Mouse (Mus musculus): Measurements from ENCODE around the gene Ydjc.

Gene Ydjc

DNA sequence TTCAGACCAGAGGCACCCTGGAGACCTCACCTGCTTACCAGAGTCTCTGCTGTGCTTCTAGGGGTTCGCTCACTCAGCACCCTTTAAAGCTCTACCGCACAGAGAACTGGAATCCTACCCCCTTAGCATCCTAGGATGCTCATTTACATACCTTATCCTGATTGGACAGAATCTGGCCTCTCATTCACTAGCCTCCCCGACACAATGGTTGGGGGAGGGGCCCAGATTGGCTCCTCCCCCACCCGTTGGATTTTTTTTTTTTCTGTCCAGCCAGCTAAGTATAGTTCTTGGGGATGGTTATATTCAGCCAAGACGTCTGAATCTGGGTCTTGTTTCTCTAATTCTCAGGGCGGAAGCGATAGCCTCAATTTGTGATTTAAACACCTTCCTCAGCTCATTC is at the start of gene Ydjc:
Ydjc (plus strand) TSS at position 283 of the 400 bp plus-strand sequence.
- DNase-seq, result no peak

DNA sequence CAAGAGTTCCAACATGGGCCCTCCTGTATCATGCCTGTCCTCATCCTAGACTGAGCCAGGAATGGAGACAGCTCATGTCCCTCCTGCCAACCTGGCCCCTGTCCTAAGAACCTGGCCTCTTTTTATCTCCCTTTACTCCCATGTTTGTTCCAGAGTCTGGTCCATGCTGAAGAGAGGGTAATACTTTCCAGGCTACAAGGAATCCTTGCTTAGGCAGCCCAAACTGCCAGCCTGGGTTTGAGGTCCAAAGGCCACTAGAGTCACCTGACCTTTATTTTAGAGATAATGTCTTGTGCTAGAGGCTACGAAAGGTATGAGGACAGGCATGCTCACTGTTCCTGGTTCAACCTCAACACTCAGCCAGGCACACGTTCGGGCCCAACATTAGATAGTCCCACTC is 47.5 kb upstream of the Ydjc start:
- no peak for DNase-seq

DNA sequence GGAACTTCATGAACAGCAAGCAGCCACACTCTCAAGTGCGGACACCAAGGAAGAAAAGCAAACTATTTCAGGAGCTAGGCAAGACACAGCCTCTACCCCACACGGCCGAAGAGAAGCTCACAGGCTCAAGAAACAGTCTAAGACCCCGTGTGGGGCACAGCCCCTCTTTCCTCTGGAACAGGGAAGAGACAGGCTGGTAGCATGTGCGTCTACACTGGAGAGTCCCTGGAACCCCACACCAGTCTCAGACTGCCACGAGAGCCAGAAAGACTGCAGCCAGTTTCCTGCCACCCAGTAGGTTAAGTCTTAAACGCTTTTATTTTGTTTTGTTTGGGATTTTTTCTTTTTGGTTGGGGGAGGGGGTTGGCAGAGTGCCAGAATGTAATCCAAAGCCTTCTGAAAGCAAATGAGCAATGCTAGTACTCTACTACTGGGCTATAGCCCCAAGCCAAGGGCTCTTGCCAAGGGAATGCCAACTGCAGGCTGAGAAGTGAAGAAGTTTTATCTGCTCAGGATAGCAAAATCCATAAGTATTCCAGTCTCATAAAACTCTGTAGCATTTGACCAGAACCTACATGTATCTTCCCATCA is 41.7 kb upstream of the Ydjc start:
- DNase-seq, result no peak

DNA sequence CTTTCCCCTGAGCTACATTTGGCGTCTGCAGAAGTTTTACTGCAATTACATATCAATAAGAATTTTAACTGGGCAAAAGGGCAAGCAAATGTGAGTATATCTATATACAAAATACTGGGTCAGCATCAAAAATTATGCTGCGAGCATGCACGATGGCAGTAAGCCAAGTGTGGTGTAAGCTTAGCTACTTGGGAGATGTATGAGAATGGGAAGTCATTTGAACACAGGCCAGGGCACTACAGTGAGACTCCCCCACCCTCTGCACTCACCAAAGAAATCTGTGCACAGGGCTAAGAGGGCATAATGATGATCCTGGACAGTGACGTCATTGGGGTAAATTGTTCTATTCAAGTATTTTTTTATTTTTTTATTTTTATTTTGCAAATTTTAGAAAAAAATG is 39.8 kb upstream of the Ydjc start:
- no peak for DNase-seq

- peak; percentile 75 for DNase-seq
These were observed 33.4 kb upstream of the Ydjc start, which contains the start of gene Ppil2 for GRCm38 (mm10) chr16:17110771-17111743. Ppil2 (minus strand) TSS chr16:17111257.

- DNase-seq, result no peak
These were observed 27.1 kb upstream of the Ydjc start for GRCm38 (mm10) chr16:17117309-17117799.

GRCm38 (mm10) chr16:17121569-17121968 is 22.9 kb upstream of the Ydjc start:
- no peak for DNase-seq

GRCm38 (mm10) chr16:17124119-17124870 is 20.1 kb upstream of the Ydjc start:
- DNase-seq, result no peak

DNA sequence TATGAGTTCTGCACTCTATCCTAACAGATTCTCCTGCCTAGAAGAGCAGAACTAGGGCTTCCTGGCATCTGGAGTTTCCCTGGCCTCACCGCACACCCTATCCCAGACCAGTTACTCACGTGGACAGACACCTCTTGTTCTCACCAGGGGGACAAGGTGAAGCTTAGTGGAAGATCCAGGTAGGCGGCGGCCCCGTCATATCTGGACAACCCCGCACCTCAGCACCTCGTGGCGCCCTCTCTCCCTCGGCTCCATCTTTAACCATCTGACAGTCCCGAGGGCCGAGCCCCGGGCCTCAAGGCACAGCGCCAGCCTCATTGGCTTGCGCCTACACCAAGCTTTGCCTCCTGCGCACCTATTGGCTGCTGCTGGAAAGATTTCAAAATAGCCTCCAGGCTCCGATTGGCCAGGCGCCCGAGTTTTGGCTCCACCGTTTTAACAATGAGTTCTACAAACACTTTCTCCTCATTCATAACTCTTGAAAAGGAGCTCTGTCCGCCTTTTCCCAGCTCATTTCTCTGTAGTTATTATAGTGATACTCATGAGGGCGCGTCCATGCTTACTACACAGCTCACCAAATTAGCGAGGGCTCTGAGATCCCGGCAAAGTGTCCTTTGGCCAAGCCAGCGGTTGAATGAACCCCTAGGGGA is 19.4 kb upstream of the Ydjc start, which contains the start of gene 2610318N02Rik:
2610318N02Rik (minus strand) TSS at position 297 of the 650 bp plus-strand sequence.
- DNase-seq, result peak; percentile 73

GRCm38 (mm10) chr16:17127292-17127691 is 17.1 kb upstream of the Ydjc start:
- peak; percentile 55 for DNase-seq

GRCm38 (mm10) chr16:17131191-17132088 is 13.0 kb upstream of the Ydjc start:
- no peak for DNase-seq

DNA sequence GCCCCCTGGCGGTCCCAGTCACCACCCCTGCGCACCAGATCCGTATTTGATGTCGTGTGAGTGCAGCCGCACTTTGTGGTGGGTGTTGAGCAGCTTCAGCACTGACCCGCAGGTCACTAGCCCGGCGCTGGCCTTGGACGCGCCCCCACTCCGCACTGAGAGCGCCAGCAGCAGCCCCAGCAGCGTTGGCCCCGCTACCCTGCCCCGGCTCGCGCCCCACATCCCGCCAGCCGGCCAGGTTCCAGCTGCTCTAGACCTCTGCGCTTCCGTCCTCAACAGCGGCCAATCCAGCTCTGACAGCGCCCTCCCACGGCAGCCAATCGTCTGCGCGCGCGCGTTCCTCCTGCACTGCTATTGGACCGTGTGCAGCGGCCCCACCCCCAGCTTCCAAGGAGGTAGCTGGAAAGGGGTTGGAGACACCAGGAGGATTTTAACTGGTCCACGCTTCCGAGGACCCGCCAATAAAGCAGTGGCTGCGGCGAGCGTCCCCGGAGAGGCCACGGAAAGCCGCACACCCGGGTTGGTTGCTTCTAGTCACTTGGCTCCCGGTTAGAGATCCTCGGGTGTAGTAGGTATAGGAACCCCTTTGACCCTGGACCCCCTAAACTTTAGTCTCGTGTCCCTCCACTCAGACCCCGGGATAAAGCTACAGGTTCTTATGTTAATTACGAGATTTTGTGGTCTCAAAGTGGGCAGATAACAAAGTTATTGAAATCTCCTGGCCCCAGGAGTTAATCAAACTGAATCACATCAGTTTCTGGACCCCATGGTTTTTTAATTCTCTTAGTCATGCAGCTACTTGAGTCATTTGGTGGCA is 12.1 kb upstream of the Ydjc start, which contains the start of gene Sdf2l1:
Sdf2l1 (minus strand) TSS at position 295 of the 817 bp plus-strand sequence.
- peak; percentile 98 for DNase-seq

DNA sequence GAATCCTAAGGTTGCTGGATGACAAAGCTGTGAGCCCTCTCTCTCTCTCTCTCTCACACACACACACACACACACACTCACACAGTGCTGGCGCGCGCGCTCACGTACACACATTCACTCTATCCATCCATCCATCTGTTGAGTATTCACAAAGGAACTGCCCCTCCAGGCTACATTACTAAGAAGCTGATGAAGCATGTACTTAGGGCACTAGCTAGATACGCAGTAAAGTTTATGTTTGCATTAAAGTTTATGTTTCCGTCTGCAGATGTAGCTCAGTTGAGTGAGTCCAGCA is 11.6 kb upstream of the Ydjc start:
- DNase-seq, result no peak

GRCm38 (mm10) chr16:17137355-17137754 is 7.1 kb upstream of the Ydjc start:
- DNase-seq, result no peak

DNA sequence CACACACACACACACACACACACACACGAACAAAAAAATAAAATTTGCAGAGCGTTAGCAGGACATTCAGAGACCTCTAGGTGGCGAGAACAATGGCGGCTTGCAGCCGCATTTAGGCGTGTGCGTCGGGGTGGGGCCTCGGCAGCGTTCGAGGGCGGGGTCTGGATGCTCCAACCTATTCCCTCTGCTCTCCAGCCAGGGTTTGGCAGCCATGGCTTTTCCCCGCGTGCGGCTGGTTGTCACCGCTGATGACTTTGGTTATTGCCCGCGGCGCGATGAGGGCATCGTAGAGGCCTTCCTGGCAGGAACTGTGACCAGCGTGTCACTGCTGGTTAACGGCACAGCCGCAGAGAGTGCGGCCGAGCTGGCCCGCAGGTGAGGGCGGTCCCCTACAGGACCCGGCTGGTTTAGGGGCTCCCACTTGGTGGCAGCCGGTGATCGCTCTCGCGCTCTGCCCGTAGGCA is 2.4 kb downstream of the Ydjc start, which contains the start of gene Ccdc116:
Ccdc116 (minus strand) TSS at position 458 of the 464 bp plus-strand sequence.
- peak; percentile 74 for DNase-seq

GRCm38 (mm10) chr16:17147391-17147929 is 3.0 kb downstream of the Ydjc start:
- DNase-seq, result peak; percentile 21

DNA sequence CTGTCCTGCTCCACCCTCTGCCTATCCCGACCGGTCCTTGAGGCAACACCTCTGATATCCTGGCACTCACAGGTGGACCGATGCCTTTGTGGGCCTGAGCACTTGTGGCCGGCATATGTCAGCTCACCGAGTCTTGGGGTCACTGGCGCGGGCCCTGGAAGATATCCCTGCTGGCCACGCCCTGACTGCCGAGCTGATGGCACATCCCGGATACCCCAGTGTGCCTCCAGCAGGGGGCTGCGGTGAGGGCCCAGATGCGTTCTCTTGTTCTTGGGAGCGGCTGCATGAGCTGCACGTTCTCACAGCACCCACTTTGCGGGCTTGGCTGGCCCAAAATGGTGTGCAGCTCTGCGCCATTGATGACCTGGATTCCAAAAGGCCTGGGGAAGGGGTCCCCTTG is 3.7 kb downstream of the Ydjc start:
- no peak for DNase-seq

DNA sequence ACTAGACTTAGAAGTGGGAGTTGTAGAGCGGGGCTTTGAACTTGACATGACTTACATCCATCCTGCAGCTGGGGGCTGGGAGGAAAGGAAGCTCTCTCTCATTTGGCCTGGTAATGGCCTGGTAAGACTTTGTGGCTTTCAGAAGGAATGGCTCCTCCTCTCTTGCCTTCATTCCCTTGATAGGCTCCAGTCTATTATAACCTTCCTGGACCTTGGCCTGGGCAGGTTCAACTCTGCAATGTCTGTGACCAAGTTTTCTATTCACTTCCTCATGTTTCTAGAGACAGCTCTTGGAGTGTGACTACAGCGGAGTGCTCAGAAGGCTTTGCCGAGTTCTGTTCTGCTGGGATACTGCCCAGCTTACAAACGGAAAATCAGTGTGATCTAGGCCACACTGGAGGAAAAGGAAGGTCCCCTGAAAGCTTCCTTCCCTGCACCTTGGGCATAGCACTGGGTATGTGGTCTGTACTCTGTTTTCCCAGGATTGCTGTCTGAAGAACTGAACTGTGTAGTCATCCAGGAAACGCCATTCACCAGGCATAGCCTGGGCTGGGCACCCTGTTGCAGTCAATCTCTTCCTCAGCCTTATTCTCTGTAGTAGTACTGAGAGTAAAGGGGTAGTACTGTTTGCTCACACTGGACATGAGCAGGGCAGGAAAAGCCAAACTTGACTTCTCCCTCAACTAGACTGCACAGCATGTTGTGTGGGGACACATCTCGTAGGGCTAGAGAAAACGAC is 6.3 kb downstream of the Ydjc start:
- peak; percentile 19 for DNase-seq

GRCm38 (mm10) chr16:17151874-17152273 is 7.5 kb downstream of the Ydjc start:
- no peak for DNase-seq

All from kidney, adult 18-20 months (tissue).